Mouse (Mus musculus): ENCODE measurements at regions not wholly inside any gene's neighbourhood (a gene's known extent, or its start where the extent isn't known, plus 50 kb on each side); places are given as distances from the start of the nearest gene placed in this dataset.

- no peak for DNase-seq (ENCODE audit: low spot score in 2 of 2)
Measured at GRCm38 (mm10) chr8:103270815-103271553, 485.5 kb upstream of the Cdh11 start.

GRCm38 (mm10) chr8:103272305-103273079, 487.1 kb upstream of the Cdh11 start:
- DNase-seq (ENCODE audit: low spot score in 2 of 2), result peak in 1 of 2 experiments; percentile 13

DNA sequence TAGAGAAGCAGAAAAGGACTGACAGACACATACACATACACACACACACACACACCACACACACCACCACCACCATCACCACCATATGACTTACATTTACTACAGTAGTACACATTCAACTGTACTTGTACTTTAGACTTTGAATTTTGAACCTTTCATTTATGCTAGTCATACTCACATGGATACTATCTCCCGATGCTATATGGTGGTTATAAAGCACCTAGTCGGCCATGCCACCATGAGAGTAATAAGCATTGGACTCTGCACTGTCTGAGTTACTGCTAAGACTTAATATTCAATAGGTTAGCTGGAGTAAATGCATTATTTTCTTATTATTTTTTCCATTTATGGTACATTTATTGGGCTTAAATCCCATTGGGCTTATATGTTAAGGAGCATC, 488.0 kb upstream of the Cdh11 start:
- no peak for DNase-seq (ENCODE audit: low spot score in 2 of 2)

DNA sequence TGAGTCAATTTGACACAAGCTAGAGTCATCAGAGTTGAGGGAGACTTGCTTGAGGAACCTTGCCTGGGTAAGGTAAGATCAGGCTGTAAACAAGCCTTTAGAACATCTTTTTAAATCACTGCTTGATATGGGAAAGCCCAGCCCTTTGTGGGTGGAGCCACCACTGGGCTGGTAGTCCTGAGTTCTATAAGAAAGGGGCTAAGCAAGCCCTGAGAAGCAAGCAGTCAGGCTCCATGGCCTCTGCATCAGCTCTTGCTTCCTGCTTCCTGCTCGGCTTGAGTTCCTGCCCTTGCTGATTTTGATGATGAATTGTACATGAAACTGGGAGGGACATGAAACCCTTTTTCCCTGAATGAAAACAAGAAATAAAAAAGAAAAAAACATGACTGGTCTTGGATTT, 496.4 kb upstream of the Cdh11 start:
- DNase-seq (ENCODE audit: low spot score in 2 of 2), result no peak

- DNase-seq (ENCODE audit: low spot score in 2 of 2), result no peak
Measured at GRCm38 (mm10) chr8:103288561-103288974, 503.1 kb upstream of the Cdh11 start.

DNA sequence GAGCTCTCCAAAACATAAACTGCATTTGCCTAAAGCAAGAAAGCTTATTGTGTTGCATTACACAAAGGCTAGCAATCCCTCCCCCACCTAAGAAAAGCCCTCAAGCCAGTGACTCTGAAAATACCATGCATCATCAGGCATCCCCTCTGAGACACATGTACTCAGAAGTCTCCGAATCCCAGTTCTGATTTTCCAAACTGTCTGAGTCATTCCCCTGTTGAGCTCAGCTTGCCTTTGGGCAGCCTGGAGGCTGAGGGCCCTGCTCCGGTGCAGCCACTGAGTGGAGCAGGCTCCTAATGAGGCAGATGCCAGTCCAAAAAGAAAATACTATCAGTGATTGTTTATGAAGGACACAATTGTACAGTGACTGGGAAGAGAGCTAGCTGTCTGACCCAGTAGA, 507.5 kb upstream of the Cdh11 start:
- DNase-seq (ENCODE audit: low spot score in 2 of 2), result no peak

DNA sequence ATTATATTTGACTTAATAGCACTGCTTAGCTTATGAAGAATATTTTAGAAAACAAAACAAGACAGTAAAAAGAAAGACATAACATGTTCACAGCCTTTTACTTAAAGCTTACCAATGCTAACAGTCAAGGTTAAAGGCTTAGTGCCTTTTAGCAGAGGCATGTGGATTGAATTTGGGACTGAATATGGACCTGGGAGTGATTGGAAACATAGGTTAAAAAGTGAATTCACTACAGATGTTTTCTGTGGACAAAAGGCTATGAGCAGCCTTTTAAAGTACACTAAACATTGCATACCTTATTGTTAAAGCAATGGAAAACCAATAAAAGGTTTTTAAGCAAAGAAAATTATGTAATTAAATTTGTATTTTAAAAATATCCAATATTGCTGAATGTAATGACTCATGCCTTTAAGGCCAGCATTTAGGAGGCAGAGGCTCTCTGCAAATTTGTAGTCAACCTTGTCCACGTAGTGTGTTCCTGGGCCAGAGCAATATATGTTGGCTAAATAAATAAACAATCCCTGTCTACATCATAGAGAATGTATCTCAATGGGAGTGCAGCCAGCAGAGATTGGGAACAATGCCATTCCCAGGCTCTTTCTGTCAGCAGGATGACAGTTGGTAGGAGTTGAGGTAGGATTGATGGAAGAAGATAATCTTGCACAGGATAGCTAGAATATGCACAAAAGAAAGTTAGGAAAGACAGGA, 521.2 kb upstream of the Cdh11 start:
- DNase-seq (ENCODE audit: low spot score in 2 of 2), result no peak

DNA sequence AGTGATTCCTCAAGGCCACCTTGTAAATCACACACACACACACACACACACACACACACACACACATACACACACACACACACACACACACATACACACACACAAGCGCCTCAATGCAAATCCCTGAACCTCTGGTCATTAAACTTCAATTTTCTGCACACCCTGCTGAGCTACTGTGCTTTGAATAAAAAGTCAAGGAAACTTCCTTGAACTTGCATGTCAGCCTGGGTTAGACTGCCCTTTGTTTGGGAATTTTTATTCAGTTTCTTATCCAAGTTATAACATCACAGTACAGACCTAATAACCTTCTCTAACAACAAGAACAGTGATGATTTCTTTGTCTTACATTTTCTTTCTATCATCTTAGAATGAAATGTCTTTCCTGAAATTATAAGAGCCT, 528.1 kb upstream of the Cdh11 start:
- no peak for DNase-seq (ENCODE audit: low spot score in 2 of 2)

DNA sequence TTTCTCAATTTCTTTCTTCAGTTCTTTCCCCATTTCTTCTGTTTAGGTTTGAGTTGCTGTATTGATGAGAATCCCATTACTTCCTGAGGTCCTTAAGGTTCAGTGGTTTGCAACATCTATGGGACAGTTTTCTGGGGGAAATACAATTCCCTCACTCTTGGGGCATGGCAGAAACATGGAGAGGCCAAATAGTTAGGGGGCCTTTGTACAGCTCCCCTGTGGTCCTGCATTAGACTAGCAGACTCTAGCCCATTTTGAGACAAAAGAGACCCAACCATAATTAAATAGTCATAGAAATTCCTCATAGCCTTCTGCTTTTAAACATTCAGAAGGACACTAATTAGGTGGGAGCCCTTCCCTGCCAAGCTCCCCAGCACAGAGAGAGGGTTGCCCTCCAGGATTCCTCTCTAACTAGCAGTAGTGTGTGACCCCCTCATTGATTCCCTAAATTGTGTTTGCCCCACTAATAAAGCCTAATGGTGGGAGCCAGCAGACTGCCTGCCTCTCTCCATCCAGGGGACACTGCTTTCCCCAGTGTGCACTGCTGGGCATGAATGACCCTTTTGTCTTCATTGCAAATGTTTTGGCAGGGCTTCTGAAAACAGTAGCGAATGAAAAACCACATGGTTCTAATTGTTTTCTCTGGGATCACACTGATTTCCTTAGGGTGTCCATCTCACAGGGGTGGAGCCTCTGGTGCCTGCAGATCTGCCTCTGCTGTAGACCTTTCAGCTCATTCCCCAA, 529.0 kb upstream of the Cdh11 start:
- peak in 1 of 2 experiments; percentile 12 for DNase-seq (ENCODE audit: low spot score in 2 of 2)

DNA sequence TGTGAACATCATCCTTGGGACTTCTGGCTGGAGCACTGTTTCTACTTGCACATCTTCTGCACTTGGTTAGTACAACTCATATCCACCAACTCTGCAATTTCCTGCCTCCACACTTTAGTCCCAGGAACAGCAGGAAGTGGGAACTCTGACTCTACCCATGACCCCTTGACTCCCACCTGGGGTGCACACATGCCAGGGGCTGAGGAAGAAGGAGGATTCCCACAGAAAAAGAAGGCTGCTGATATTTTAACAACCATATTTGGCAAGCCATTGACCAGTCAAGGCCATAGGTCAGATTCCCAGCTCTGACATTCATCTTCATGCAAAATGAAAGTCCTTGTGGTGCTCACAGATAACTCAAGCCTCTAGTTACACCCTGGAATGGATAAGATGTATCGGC, 530.3 kb upstream of the Cdh11 start:
- no peak for DNase-seq (ENCODE audit: low spot score in 2 of 2)

DNA sequence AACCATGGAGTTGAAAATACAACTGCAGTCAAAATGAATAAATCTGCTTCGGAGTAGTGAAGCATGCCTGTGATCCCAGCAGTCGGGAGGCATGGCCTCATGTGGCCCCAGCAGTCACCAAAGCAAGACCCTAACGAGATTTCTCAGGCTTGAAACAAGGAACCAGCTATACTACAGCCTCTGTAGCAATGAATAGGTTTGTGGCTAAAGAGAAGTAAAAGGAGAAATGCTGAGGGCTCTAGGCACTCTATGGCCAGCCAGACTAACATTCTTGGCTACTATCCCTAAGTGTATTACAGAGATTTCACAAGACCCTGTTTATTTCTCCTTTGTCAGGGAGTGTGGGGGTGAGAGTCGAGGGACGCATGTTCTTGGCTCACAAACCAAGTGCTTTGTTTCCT, 531.2 kb upstream of the Cdh11 start:
- DNase-seq (ENCODE audit: low spot score in 2 of 2), result no peak

DNA sequence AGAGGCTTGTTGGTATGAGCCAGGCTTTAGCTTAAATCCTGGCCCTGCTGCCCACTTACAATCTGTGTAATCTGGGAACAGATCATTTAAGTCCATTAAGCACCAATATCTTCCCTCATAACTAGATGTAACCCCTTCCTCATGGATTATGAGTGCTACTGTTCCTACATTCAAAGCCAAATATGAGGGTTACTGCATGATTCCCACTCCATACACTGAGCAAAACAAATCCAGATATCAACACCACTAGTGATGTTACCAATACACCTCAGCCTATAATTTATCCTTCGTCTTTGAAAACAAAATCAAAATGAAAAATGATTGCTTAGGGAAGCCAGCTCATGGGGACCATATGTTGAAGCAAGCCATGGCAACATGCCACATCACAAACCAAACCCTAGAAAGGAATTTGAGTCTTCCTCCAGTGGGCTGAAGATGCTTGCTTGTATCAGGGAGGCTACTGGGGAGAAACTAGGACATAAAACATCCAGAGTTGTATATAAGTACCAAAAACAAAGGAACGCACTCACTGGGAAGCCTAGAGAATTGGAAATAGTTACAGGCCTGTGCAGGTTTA, 531.8 kb upstream of the Cdh11 start:
- DNase-seq (ENCODE audit: low spot score in 2 of 2), result no peak

DNA sequence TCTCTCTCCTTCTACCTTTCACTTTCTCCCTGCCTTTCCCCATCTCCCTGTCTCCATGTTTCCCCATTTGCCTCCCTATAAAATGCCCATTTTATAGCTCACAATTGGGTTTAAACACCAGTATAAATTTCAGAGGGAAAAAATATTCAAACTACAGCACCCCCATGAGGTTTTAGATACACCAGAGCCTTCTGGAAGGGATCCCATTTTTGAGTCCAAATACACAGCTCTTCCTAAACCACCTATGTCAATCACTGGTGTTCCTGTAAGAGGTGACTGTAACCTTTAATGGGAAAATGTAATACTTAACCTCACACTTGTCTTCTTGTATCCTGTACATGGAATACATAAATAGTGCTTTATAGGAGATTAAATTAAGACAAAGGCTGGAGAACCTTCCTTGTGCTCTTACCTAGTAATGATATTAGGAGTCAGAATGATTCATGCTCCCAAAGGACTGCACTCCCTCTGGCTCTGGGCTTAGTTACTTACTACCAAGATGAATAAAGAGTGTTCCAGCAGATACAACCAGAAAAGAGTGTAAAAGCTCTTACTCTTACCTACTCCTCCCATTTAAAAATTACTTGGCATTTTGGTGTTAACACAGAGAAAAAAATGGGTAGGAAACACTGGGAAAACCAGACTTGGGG, 538.7 kb upstream of the Cdh11 start:
- DNase-seq (ENCODE audit: low spot score in 2 of 2), result no peak

- DNase-seq (ENCODE audit: low spot score in 2 of 2), result no peak
Measured at GRCm38 (mm10) chr8:103331415-103331814, 546.0 kb upstream of the Cdh11 start.

GRCm38 (mm10) chr8:103337314-103337713, 551.9 kb upstream of the Cdh11 start:
- DNase-seq (ENCODE audit: low spot score in 2 of 2), result no peak

GRCm38 (mm10) chr8:103339042-103339441, 553.6 kb upstream of the Cdh11 start:
- no peak for DNase-seq (ENCODE audit: low spot score in 2 of 2)

DNA sequence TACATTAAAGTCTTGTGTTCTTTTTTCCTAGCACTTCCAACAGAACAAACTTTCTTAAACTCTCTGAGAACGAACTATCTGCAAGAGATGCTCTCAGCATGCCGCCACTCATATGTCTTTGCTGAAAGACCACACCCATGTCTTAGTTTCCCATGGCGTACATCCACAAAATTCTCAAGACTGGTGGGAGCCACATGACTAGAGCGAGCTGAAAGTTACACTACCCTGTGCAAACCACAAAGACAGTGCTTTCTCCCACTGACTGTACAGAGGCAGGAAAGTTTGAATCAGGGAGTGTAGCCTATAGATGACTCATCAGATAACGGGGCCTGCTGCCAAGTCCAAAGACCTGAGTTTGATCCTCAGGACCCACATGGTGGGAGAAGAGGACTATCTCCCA, 554.5 kb upstream of the Cdh11 start:
- no peak for DNase-seq (ENCODE audit: low spot score in 2 of 2)

DNA sequence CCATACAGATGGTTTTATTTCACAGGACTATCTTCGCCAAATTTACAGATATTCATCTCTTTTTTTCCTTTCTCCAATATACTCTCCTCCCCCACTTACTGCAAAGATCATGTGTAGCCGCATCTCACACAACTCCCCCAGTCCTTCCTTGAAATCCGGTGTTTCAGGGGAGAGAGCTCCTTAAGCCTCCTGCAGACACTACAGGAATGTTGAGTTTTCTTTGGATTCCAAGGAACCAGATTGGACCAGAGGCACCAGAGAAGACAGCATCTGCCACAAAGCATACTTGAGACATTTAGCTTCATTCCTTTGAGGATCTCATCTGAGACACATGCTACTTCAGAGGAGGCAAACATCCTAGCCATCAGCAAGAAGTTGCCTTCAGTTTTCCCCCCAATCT, 558.4 kb upstream of the Cdh11 start:
- DNase-seq (ENCODE audit: low spot score in 2 of 2), result no peak

GRCm38 (mm10) chr8:103344871-103345270, 559.4 kb upstream of the Cdh11 start:
- no peak for DNase-seq (ENCODE audit: low spot score in 2 of 2)

GRCm38 (mm10) chr8:103347158-103347871, 561.9 kb upstream of the Cdh11 start:
- DNase-seq (ENCODE audit: low spot score in 2 of 2), result no peak

Data from frontal cortex, postnatal 14 days (tissue).